In genomic region chr1:136698454-136699152, GRCm38 (mm10) we compare ENCODE assay signal across 9 mouse cellular contexts.
DNase-seq lines count a peak whose midpoint lies in the region; ATAC-seq and TF ChIP-seq lines count a peak whose summit lies in the region.
"Had no signal": no experiment of that assay in that cellular context is flagged by ENCODE, and none has a peak within 500 bp of the region (broad histone marks: within the 10 kb centered on the region; RNA-seq: fewer than 3 reads in every experiment).

No protein-coding gene starts in this region.

- H3K4me2 ChIP-seq in limb, embryonic 14.5 days (replicated peaks; ENCODE audit: low read depth, low read length, severe bottlenecking), result no peak overlapping the region

- DNase-seq in kidney, adult 9 months, result peak; percentile 14
- no peak for DNase-seq in kidney, postnatal 36 days
- DNase-seq in adipocyte (ENCODE audit: low spot score), result peak; percentile 88
- no peak for DNase-seq in limb, embryonic 14.5 days (ENCODE audit: low spot score)
- no peak for DNase-seq in frontal cortex, postnatal 14 days (ENCODE audit: low spot score in 2 of 2)
- DNase-seq in retina, embryonic 14.5 days (ENCODE audit: low spot score), result no peak
- DNase-seq in layer of hippocampus, postnatal 36 days, result no peak
- DNase-seq: cerebellum, postnatal 14 days had no signal

- H3K9ac ChIP-seq in limb, embryonic 14.5 days (ENCODE audit: low read depth, low read length, severe bottlenecking), result no peak overlapping the region

- no peak overlapping the region for H3K4me3 ChIP-seq in limb, embryonic 14.5 days (replicated peaks; ENCODE audit: low read length)

- TF ChIP-seq POLR2A in limb, embryonic 14.5 days (IDR thresholded peaks at IDR 0.05; ENCODE audit: borderline replicate concordance, extremely low read depth, insufficient read depth, insufficient read length), result no peak

- H3K4me1 ChIP-seq in limb, embryonic 14.5 days (ENCODE audit: control insufficient read depth, insufficient read depth, low read length), result peaks cover 6% of the 10 kb centered on the region; the same call in 1 of the 2 replicates

- peak overlapping the region; percentile 43; the same call in 1 of the 2 replicates for H3K27ac ChIP-seq in limb, embryonic 14.5 days (replicated peaks; ENCODE audit: low read depth, low read length)

- 23% methylated on average over 9 of the region's 9 CpGs for WGBS in limb, embryonic 14.5 days

- ATAC-seq in limb, embryonic 14.5 days (ENCODE audit: low FRiP score, low read depth), result no peak
- 0 out of 2 replicates have a peak, but pooled peaks have one; percentile 4 for ATAC-seq in megakaryocyte, adult 5-6 weeks (ENCODE audit: poor library complexity, severe bottlenecking)

- H3K27me3 ChIP-seq in limb, embryonic 14.5 days (ENCODE audit: control insufficient read depth, insufficient read depth, low read length), result no peaks in the 10 kb centered on the region

- H3K36me3 ChIP-seq in limb, embryonic 14.5 days (ENCODE audit: control insufficient read depth, insufficient read depth, low read length), result no peaks in the 10 kb centered on the region

- H3K9me3 ChIP-seq in limb, embryonic 14.5 days (ENCODE audit: control insufficient read depth, low read length), result no peaks in the 10 kb centered on the region

Comparison
In these comparisons a context has a peak if more than half of its experiments do, and no peak if none do; other contexts are left out.
1. DNase-seq: peak in kidney, adult 9 months (single experiment) and adipocyte (single experiment); none in kidney, postnatal 36 days (0 of 2), limb, embryonic 14.5 days (single experiment), frontal cortex, postnatal 14 days (0 of 2), retina, embryonic 14.5 days (single experiment) and layer of hippocampus, postnatal 36 days (0 of 2).